Mouse (Mus musculus) splenic B cell, adult 2 months (primary cell): ENCODE results near the gene Ankrd17.
A peak's percentile ranks its signal among the peaks of the same experiment; 100 is the strongest.

Experiments used
- DNase-seq: peaks from one replicate; pipeline ENCODE4 v3.0.0-alpha.2; 2011; ENCODE audit warnings: low read depth, low spot score
- H3K27me3 ChIP-seq: 2 replicates; pipeline ENCODE4 v1.6.1; 2012; ENCODE audit warnings: mild to moderate bottlenecking, low read length, moderate library complexity, mixed read lengths; ENCODE audit not compliant: control insufficient read depth, poor library complexity, insufficient read depth, severe bottlenecking
- H3K36me3 ChIP-seq: 2 replicates; pipeline ENCODE4 v1.6.1; 2012; ENCODE audit warnings: mild to moderate bottlenecking, low read length, moderate library complexity, mixed read lengths; ENCODE audit not compliant: control insufficient read depth, poor library complexity, insufficient read depth, severe bottlenecking

The Ankrd17 gene

DNA sequence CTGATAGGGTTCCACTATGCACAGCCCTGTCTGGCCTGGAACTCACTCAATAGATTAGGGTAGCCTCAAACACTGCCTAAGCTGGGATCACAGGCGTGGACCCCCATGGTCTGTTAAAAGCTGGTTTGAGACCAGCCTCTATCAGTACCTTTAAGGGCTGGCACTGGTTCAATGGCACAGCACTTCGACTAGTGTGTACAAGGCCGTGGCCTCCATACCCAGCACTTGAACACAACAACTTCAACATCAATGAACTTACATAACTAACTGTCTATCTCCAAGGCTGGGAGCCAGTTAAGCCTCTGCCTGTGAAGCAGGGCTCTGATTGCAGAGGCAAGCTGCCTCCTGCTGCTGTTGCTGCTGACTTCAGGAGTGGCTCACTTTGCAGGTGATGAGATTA, 148.6 kb downstream of the Ankrd17 start:
- no peak for DNase-seq
- H3K27me3 ChIP-seq = no peaks in the 10 kb centered on the region
- peaks cover 7% of the 10 kb centered on the region for H3K36me3 ChIP-seq

DNA sequence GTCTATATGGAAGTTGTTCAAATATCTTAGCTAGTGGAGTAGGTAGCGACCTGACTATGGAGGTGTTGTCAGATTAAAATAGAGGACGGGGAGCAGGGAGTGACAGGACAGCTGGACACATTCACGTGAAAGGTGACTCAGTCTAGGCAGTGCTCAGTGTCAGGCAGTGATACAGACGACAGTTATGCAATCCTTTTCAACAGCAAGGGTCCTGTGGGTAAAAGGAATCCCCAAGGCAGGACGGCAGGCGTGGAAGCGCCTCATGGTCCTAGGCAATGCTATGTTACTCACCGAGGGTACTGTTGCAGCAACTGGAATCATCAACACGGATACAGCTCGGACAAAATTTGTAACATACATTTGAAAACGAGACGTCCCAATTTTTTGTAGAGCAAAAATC, 149.2 kb downstream of the Ankrd17 start:
- no peak for DNase-seq
- Histone ChIP-seq H3K36me3 (peaks cover 7% of the 10 kb centered on the region), H3K27me3 (no peaks in the 10 kb centered on the region)

DNA sequence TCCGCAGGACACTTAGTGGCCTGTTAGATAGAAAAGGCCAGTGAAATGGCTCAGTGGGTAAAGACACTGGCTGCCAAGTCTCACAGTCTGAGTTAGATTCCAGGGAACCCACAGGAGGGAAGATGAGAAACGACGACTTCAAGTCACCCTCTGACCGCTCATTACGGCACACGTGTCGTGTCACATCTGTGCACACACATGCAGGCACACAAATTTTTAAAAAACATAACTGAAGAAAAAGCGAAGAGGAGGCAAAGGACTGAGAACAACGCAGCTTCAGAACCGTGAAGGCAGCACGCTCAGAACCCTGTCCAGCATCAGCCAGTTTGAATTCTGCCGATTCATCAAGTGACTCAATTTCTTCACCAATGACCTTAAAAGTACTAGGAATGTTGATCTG, 153.0 kb downstream of the Ankrd17 start:
- Histone ChIP-seq H3K27me3 (no peaks in the 10 kb centered on the region), H3K36me3 (peaks cover 4% of the 10 kb centered on the region)
- no peak for DNase-seq

DNA sequence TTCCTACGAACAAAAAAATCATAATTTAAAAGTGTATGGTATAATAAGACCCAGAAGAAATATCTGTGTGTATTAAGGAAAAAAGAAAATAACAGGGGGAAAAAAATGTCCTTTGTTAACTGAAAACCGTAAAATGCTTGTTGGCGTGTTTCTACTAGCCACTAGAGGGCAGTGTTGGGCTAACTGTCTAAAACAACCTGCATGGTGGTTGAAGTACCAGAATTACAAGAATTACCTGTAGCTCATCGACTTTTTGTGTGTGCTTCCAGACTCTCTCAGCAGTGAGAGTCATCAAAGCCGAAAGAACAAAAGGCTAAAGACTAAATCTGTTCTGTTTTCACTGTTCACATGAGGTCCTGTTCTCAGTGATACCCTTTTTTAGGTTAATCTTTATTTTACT, 163.2 kb downstream of the Ankrd17 start:
- Histone ChIP-seq H3K36me3 (no peaks in the 10 kb centered on the region), H3K27me3 (no peaks in the 10 kb centered on the region)
- DNase-seq = peak; percentile 80

DNA sequence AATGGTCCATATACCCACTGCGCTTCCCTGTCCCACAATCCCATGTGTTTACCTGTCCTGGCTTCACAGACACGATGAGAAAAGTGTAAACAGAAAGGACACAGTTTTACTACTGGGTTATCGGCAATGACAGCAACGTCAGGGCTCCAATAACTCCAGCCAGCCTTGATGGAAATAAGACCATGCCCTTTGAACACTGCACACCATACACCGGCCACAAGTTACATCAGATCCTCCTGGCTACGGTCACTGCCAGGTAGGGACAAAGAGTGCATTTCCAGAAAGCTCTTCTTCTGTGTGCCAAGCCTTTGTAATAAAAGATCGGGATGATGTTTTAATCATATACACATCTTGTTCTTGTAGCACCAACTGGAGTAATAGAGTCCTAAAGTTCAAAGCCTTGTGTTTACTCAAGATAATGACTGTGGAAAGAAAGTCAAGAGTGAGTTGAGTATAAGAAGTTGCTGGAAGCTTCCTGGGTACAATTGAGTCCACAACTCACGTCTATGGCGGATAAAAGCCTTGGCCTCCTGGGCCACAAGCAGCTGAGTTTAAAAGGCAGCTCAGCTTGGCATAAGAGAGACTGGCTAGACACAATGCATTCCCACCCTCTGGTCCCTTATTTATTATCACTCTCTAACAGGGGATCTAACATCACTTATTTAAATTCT, 163.8 kb downstream of the Ankrd17 start:
- H3K27me3 ChIP-seq = no peaks in the 10 kb centered on the region
- no peak for DNase-seq
- H3K36me3 ChIP-seq = no peaks in the 10 kb centered on the region

DNA sequence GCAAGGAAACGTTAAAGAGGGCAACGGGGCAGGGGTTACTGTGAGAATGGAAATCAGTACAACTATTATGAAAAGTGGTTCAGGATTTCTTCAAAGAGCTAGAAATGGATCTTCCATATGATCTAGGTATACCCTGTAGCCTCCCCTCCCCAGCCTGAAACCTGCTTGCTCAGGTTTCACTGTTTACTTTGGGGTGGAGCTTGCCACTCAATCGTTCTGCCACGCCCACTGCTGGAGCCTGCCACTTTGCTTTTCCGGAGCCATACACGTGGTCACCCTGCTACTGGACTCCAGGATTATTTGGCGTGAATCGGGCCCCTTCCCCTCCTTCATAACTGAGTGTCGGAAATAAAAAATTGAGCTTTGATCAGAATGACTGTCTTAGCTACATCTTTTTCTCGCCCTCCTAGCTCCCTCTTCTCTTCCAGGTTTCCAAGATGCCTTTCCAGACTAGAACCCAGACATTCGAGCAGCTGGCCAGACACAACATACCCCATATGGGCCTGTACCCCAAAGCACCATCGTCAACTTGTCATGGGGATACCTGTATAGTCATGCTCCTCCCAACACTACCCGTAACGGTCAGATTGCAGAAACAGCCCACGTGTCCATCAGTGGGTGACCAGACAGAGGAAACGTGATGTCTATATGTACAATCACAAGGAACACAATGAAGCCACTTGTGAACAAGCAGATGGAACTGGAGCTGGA, 166.3 kb downstream of the Ankrd17 start:
- no peaks in the 10 kb centered on the region for H3K36me3 ChIP-seq
- DNase-seq = no peak

DNA sequence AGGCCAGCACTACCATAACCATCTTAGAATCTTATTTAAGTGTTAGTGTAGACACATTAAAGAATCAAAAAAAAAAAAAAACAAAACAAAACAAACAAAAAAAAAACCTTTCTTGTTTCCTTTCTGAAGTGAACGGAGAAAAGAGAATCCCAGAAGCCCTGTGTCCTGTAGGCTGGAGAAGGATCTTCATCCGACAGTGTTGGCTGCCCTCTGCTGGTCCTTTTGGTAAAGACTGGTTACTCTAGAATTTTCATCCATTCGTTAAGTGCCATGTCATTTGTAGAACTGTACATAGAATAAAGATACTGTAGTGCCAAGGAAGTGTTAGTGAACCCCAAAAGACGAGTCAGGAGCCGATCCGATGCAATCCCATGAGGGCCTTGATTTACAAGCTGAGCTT, 171.5 kb downstream of the Ankrd17 start:
- no peaks in the 10 kb centered on the region for H3K36me3 ChIP-seq
- peak; percentile 30 for DNase-seq
- H3K27me3 ChIP-seq = no peaks in the 10 kb centered on the region

More for the DNA sequence above, 166.3 kb downstream of the Ankrd17 start:
- H3K27me3 ChIP-seq = no peaks in the 10 kb centered on the region

DNA sequence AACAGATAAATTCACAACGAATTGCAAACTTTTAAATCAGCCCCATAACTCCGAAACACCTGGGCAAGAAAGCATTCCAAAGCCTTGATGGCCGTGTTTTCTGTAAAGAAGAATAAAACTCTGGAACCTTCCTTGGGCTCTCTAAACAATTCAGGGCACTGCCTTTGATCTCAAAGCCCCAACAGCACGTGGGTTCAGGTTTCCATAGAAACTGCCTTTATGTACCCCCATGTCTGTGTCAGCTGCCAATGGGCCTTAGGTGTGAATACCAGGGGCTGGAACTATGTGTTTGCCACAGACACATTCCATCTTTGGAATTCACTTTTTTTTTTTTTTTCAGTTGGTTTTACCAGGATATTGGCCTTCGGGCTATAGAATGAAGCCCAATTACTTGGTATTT, 183.6 kb downstream of the Ankrd17 start:
- Histone ChIP-seq H3K36me3 (no peaks in the 10 kb centered on the region), H3K27me3 (no peaks in the 10 kb centered on the region)
- no peak for DNase-seq

DNA sequence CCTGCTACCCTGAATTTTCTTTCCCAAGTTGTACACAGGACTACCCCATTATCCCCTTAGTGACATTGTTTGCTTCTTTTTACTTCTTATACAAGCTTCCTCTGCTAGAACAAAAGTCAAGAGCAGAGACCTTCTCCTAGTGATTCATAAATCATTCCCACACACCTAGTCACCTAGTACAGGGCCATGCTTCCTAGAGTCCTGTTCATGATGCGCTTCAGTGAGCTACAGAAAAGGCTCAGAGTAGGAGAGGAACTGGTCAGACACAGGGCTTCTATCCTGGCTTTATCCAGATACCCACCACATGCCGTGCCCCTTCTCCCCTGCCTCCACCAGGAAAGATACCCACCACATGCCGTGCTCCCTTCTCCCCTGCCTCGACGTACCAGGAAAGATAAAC, 187.3 kb downstream of the Ankrd17 start:
- DNase-seq = no peak
- Histone ChIP-seq H3K36me3 (no peaks in the 10 kb centered on the region), H3K27me3 (no peaks in the 10 kb centered on the region)

DNA sequence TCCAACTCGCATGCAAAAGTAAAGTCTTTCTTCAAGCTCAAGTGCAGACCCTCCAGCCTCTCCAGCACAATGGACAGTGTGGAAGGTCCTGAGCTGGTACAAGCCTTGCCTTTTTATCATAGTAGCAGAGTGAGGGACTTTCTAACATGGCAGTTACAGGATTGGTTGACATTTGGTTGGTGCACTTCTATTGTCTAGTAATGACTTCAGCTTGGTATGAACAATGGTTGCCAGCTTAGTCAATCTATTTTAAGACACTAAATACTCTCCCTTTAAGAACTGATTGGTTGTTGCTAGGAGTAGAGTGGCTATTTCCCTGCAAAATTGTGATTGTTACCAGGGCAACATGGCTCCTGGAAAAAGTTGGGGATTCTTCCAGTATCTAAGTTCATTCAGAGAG, 188.3 kb downstream of the Ankrd17 start:
- Histone ChIP-seq H3K27me3 (no peaks in the 10 kb centered on the region), H3K36me3 (no peaks in the 10 kb centered on the region)
- DNase-seq = no peak
